Mouse (Mus musculus) cerebellum, adult 9-11 months (tissue): ENCODE results near the gene Ghitm.

Source experiments
- DNase-seq: peaks from one replicate; pipeline ENCODE4 v3.0.0; 2022

Gene Ghitm

DNA sequence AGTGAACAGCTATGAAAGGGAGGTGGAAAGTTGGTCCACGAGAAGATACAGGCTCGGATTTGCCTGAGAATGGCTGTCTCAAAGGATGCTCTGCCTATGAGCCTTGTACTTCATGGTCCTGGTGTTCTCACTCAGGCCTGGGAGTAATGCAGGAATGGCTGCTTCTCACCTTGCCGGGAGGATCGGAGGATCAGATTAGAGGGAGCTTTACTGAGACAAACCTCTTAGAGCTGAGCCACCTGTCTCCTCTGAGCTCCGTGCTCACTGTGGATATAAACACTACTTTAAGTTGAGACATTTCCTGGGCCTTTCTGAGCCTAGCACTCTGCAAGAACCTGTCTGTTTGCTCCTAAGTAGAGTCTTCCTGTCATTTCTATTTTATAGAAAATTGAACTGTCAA lies 33.5 kb downstream of the Ghitm start:
- no peak for DNase-seq

DNA sequence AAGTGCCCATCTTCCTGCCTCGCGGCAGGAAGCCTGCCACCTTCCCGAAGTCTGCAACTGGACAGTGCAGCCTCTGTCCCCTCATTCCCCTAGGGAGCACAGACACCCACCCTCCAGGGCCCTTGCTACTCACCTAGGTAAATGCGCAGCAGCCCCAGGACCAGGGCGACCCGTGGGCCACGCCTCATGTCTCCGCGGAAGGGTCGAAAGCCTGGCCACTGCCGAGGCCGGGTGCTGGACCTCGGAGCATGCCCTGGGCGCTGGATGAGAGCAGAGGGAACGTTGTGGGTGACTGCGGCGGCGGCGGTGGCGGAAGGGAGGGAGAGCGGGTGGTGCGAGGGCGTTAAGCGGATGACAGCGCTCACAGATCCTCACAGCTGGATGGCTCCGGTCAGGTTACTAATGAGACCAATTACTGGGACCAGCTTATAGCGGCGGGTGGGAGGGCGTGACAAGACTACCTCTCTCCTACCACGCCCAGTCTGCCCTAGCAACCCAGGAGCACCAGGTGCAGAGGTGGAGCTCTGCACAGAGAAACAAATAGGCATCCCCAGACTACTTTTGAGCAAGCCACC lies 37.0 kb downstream of the Ghitm start, which contains the start of gene Cdhr1:
Gene Cdhr1 (minus strand): TSS at position 392 of the 575 bp plus-strand sequence.
- no peak for DNase-seq

DNA sequence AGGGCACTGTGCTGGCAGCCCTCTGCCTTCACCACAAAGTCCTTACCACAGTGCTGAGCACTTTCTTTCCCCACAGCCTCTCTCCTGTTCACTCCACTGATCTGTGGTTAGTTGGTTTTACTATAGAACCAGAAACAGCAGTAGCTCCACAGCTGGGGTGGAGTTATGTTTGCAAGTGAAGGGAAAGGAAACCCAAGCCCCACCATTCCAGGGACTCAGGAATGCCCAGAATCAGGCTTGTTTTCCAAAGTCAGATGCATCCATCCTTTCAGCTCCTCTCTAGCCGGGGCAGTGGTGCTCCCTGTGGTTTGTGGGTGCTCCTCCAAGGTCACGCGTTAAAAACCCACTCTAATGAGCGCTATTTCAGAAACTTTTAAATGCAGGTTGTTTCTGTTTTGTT lies 39.5 kb downstream of the Ghitm start:
- DNase-seq = no peak

DNA sequence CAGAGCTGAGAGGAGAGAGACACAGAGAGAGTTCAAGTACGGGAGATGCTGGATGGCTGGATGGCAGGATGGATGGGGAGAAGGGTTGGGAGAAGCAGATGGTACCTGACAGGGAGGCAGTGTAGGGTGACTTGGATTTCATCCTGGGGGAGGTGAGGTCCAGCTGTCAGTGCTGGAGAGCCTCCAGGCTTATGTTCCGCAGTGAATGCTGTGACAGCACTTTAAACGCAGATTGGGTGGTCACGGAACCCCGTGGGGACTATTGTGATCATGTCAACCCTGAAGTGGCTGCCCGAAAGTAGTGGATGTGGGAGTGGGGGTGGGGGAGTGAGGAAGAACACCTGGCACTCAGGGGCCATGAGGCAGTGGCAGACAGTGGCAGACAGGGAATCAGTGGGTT lies 40.6 kb downstream of the Ghitm start:
- DNase-seq = no peak

DNA sequence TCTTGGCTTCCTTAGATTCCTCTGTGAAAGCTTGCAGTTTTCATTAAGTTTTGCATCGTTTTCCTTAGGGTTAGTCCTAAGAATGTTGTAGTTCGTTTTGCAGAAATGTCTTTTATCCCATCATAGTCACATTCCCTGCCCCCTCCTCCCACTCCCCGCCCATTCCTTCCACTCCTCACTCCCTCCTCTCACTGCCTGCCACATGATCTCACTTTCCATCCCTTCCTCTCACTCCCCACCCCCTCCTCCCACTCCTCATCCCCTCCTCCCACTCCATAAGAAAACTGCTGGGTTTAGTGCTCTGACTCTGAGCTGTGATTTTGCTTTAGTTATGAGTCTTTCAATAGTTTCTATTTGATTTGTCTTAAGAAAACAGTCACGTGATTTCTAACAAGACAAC lies 51.3 kb downstream of the Ghitm start:
- no peak for DNase-seq

DNA sequence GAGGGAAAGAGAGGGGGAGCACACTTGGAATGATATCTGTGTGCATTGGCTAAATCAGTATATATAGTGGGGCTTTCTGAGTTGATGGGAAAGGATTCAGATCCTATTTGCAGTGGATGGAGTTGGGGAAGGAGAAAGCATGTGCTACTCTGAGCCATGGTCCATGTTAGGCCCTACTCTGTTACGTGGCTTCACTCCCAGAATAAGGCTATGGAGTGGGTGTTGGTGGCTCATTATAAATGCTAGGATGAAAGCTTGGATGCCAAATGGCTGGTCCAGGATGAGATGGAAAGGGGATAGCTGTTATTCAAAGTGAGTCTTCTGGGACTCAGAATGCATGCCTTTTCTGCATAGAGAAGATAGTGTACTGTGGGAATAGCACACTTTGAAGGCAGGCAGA lies 54.3 kb downstream of the Ghitm start:
- no peak for DNase-seq
